Mouse (Mus musculus): ENCODE measurements at regions not wholly inside any gene's neighbourhood (a gene's known extent, or its start where the extent isn't known, plus 50 kb on each side); places are given as distances from the start of the nearest gene placed in this dataset.

- Histone ChIP-seq H3K4me1 (ENCODE audit: control insufficient read depth, insufficient read depth, low read length) (no peaks in the 10 kb centered on the region), H3K4me3 (replicated peaks; ENCODE audit: low read depth, low read length) (no peak overlapping the region), H3K36me3 (ENCODE audit: control insufficient read depth, insufficient read depth, low read length) (no peaks in the 10 kb centered on the region), H3K27ac (replicated peaks; ENCODE audit: low read depth, low read length) (no peak overlapping the region), H3K4me2 (ENCODE audit: low read length) (no peak overlapping the region), H3K9ac (replicated peaks; ENCODE audit: low read length) (no peak overlapping the region), H3K9me3 (ENCODE audit: control insufficient read depth, low read length) (no peaks in the 10 kb centered on the region), H3K27me3 (ENCODE audit: control insufficient read depth, insufficient read depth, low read length) (no peaks in the 10 kb centered on the region)
- ATAC-seq (ENCODE audit: low FRiP score, low TSS enrichment) = no peak
- no peak for DNase-seq
- WGBS = 87% methylated on average over 8 of the region's 8 CpGs
These were observed 78.8 kb downstream of the Rps12 start for GRCm38 (mm10) chr10:23708261-23708660.

- no peaks in the 10 kb centered on the region for H3K36me3 ChIP-seq (ENCODE audit: control insufficient read depth, insufficient read depth, low read length)
- no peak overlapping the region for H3K4me2 ChIP-seq (ENCODE audit: low read length)
- no peaks in the 10 kb centered on the region for H3K4me1 ChIP-seq (ENCODE audit: control insufficient read depth, insufficient read depth, low read length)
- H3K4me3 ChIP-seq (replicated peaks; ENCODE audit: low read depth, low read length) = no peak overlapping the region
- 92% methylated on average over 3 of the region's 3 CpGs for WGBS
- H3K9me3 ChIP-seq (ENCODE audit: control insufficient read depth, low read length) = no peaks in the 10 kb centered on the region
- ATAC-seq (ENCODE audit: low FRiP score, low TSS enrichment) (no peak), DNase-seq (no peak)
- H3K27me3 ChIP-seq (ENCODE audit: control insufficient read depth, insufficient read depth, low read length) = no peaks in the 10 kb centered on the region
- H3K9ac ChIP-seq (replicated peaks; ENCODE audit: low read length) = no peak overlapping the region
- H3K27ac ChIP-seq (replicated peaks; ENCODE audit: low read depth, low read length) = no peak overlapping the region
These were observed 79.9 kb downstream of the Rps12 start for GRCm38 (mm10) chr10:23707141-23707540.

- 77% methylated on average over 1 of the region's 1 CpGs for WGBS
- ATAC-seq (ENCODE audit: low FRiP score, low TSS enrichment) = no peak
- no peaks in the 10 kb centered on the region for H3K36me3 ChIP-seq (ENCODE audit: control insufficient read depth, insufficient read depth, low read length)
These were observed 83.0 kb downstream of the Rps12 start for GRCm38 (mm10) chr10:23704048-23704447.

GRCm38 (mm10) chr10:23691291-23691690, 95.8 kb downstream of the Rps12 start:
- WGBS = 92% methylated on average over 2 of the region's 2 CpGs

More at GRCm38 (mm10) chr10:23704048-23704447, 83.0 kb downstream of the Rps12 start:
- no peaks in the 10 kb centered on the region for H3K4me1 ChIP-seq (ENCODE audit: control insufficient read depth, insufficient read depth, low read length)
- H3K4me2 ChIP-seq (ENCODE audit: low read length) = no peak overlapping the region
- no peak overlapping the region for H3K4me3 ChIP-seq (replicated peaks; ENCODE audit: low read depth, low read length)
- no peak overlapping the region for H3K27ac ChIP-seq (replicated peaks; ENCODE audit: low read depth, low read length)
- H3K9me3 ChIP-seq (ENCODE audit: control insufficient read depth, low read length) = no peaks in the 10 kb centered on the region
- DNase-seq = no peak
- H3K27me3 ChIP-seq (ENCODE audit: control insufficient read depth, insufficient read depth, low read length) = no peaks in the 10 kb centered on the region
- no peak overlapping the region for H3K9ac ChIP-seq (replicated peaks; ENCODE audit: low read length)

GRCm38 (mm10) chr10:23686969-23687368, 100.1 kb downstream of the Rps12 start:
- WGBS = 77% methylated on average over 10 of the region's 10 CpGs
- H3K9ac ChIP-seq (replicated peaks; ENCODE audit: low read length) = no peak overlapping the region
- H3K36me3 ChIP-seq (ENCODE audit: control insufficient read depth, insufficient read depth, low read length) = no peaks in the 10 kb centered on the region
- no peak overlapping the region for H3K4me3 ChIP-seq (replicated peaks; ENCODE audit: low read depth, low read length)
- H3K9me3 ChIP-seq (ENCODE audit: control insufficient read depth, low read length) = no peaks in the 10 kb centered on the region
- ATAC-seq (ENCODE audit: low FRiP score, low TSS enrichment) (no peak), DNase-seq (peak; percentile 18)
- H3K27ac ChIP-seq (replicated peaks; ENCODE audit: low read depth, low read length) = no peak overlapping the region
- H3K27me3 ChIP-seq (ENCODE audit: control insufficient read depth, insufficient read depth, low read length) = no peaks in the 10 kb centered on the region
- H3K4me2 ChIP-seq (ENCODE audit: low read length) = no peak overlapping the region
- H3K4me1 ChIP-seq (ENCODE audit: control insufficient read depth, insufficient read depth, low read length) = no peaks in the 10 kb centered on the region

More at GRCm38 (mm10) chr10:23691291-23691690, 95.8 kb downstream of the Rps12 start:
- ATAC-seq (ENCODE audit: low FRiP score, low TSS enrichment) = no peak
- no peaks in the 10 kb centered on the region for H3K27me3 ChIP-seq (ENCODE audit: control insufficient read depth, insufficient read depth, low read length)
- no peak overlapping the region for H3K9ac ChIP-seq (replicated peaks; ENCODE audit: low read length)
- no peak overlapping the region for H3K4me2 ChIP-seq (ENCODE audit: low read length)
- no peak overlapping the region for H3K27ac ChIP-seq (replicated peaks; ENCODE audit: low read depth, low read length)
- no peaks in the 10 kb centered on the region for H3K36me3 ChIP-seq (ENCODE audit: control insufficient read depth, insufficient read depth, low read length)
- H3K4me3 ChIP-seq (replicated peaks; ENCODE audit: low read depth, low read length) = no peak overlapping the region
- DNase-seq = no peak
- H3K4me1 ChIP-seq (ENCODE audit: control insufficient read depth, insufficient read depth, low read length) = no peaks in the 10 kb centered on the region
- no peaks in the 10 kb centered on the region for H3K9me3 ChIP-seq (ENCODE audit: control insufficient read depth, low read length)

- Histone ChIP-seq H3K4me2 (ENCODE audit: low read length) (no peak overlapping the region), H3K9me3 (ENCODE audit: control insufficient read depth, low read length) (no peaks in the 10 kb centered on the region), H3K9ac (replicated peaks; ENCODE audit: low read length) (no peak overlapping the region), H3K27me3 (ENCODE audit: control insufficient read depth, insufficient read depth, low read length) (no peaks in the 10 kb centered on the region), H3K36me3 (ENCODE audit: control insufficient read depth, insufficient read depth, low read length) (no peaks in the 10 kb centered on the region), H3K27ac (replicated peaks; ENCODE audit: low read depth, low read length) (no peak overlapping the region), H3K4me1 (ENCODE audit: control insufficient read depth, insufficient read depth, low read length) (no peaks in the 10 kb centered on the region), H3K4me3 (replicated peaks; ENCODE audit: low read depth, low read length) (no peak overlapping the region)
- WGBS = 87% methylated on average over 4 of the region's 4 CpGs
- DNase-seq = no peak
- no peak for ATAC-seq (ENCODE audit: low FRiP score, low TSS enrichment)
These were observed 104.0 kb downstream of the Rps12 start for GRCm38 (mm10) chr10:23683078-23683477.

- H3K4me3 ChIP-seq (replicated peaks; ENCODE audit: low read depth, low read length) = no peak overlapping the region
- no peaks in the 10 kb centered on the region for H3K9me3 ChIP-seq (ENCODE audit: control insufficient read depth, low read length)
- no peak for ATAC-seq (ENCODE audit: low FRiP score, low TSS enrichment)
- no peak overlapping the region for H3K4me2 ChIP-seq (ENCODE audit: low read length)
- no peak overlapping the region for H3K9ac ChIP-seq (replicated peaks; ENCODE audit: low read length)
- H3K27me3 ChIP-seq (ENCODE audit: control insufficient read depth, insufficient read depth, low read length) = no peaks in the 10 kb centered on the region
- 47% methylated on average over 6 of the region's 6 CpGs for WGBS
- no peaks in the 10 kb centered on the region for H3K36me3 ChIP-seq (ENCODE audit: control insufficient read depth, insufficient read depth, low read length)
- H3K4me1 ChIP-seq (ENCODE audit: control insufficient read depth, insufficient read depth, low read length) = peaks cover 11% of the 10 kb centered on the region; the same call in 1 of the 2 replicates
- no peak overlapping the region for H3K27ac ChIP-seq (replicated peaks; ENCODE audit: low read depth, low read length)
- DNase-seq = peak; percentile 16
These were observed 111.2 kb downstream of the Rps12 start for GRCm38 (mm10) chr10:23675911-23676310.

- H3K27me3 ChIP-seq (ENCODE audit: control insufficient read depth, insufficient read depth, low read length) = no peaks in the 10 kb centered on the region
- H3K4me1 ChIP-seq (ENCODE audit: control insufficient read depth, insufficient read depth, low read length) = peaks cover 11% of the 10 kb centered on the region; the same call in 1 of the 2 replicates
- peak; percentile 89 for DNase-seq
- H3K4me2 ChIP-seq (ENCODE audit: low read length) = peak overlapping the region; percentile 42
- 7% methylated on average over 16 of the region's 16 CpGs for WGBS
- H3K9me3 ChIP-seq (ENCODE audit: control insufficient read depth, low read length) = no peaks in the 10 kb centered on the region
- ATAC-seq (ENCODE audit: low FRiP score, low TSS enrichment) = peak; percentile 84
- peak overlapping the region; percentile 80 for H3K27ac ChIP-seq (replicated peaks; ENCODE audit: low read depth, low read length)
- no peak overlapping the region for H3K4me3 ChIP-seq (replicated peaks; ENCODE audit: low read depth, low read length)
- peak overlapping the region; percentile 31; the same call in 1 of the 2 replicates for H3K9ac ChIP-seq (replicated peaks; ENCODE audit: low read length)
- no peaks in the 10 kb centered on the region for H3K36me3 ChIP-seq (ENCODE audit: control insufficient read depth, insufficient read depth, low read length)
These were observed 112.2 kb downstream of the Rps12 start for GRCm38 (mm10) chr10:23674633-23675515.

- H3K9me3 ChIP-seq (ENCODE audit: control insufficient read depth, low read length) = no peaks in the 10 kb centered on the region
- 88% methylated on average over 4 of the region's 4 CpGs for WGBS
- no peaks in the 10 kb centered on the region for H3K36me3 ChIP-seq (ENCODE audit: control insufficient read depth, insufficient read depth, low read length)
- H3K4me2 ChIP-seq (ENCODE audit: low read length) = no peak overlapping the region
- ATAC-seq (ENCODE audit: low FRiP score, low TSS enrichment) (no peak), DNase-seq (no peak)
- H3K27ac ChIP-seq (replicated peaks; ENCODE audit: low read depth, low read length) = no peak overlapping the region
- no peak overlapping the region for H3K9ac ChIP-seq (replicated peaks; ENCODE audit: low read length)
- peaks cover 11% of the 10 kb centered on the region; the same call in 1 of the 2 replicates for H3K4me1 ChIP-seq (ENCODE audit: control insufficient read depth, insufficient read depth, low read length)
- H3K27me3 ChIP-seq (ENCODE audit: control insufficient read depth, insufficient read depth, low read length) = no peaks in the 10 kb centered on the region
- no peak overlapping the region for H3K4me3 ChIP-seq (replicated peaks; ENCODE audit: low read depth, low read length)
These were observed 114.8 kb downstream of the Rps12 start for GRCm38 (mm10) chr10:23672296-23672695.
